Mouse (Mus musculus) embryonic fibroblast, embryonic 13.5 days (primary cell): ENCODE measurements around the gene Fars2.

Source experiments
- CTCF ChIP-seq: IDR thresholded peaks from 2 replicates; pipeline ENCODE4 v1.5.1; 2011; ENCODE audit warnings: mild to moderate bottlenecking, control low read depth, low read length, moderate library complexity, borderline replicate concordance; ENCODE audit not compliant: insufficient read depth
- POLR2A ChIP-seq: IDR thresholded peaks from 2 replicates; pipeline ENCODE4 v1.6.1; 2011; ENCODE audit warnings: low read depth, mild to moderate bottlenecking, control low read depth, low read length, moderate library complexity

DNA sequence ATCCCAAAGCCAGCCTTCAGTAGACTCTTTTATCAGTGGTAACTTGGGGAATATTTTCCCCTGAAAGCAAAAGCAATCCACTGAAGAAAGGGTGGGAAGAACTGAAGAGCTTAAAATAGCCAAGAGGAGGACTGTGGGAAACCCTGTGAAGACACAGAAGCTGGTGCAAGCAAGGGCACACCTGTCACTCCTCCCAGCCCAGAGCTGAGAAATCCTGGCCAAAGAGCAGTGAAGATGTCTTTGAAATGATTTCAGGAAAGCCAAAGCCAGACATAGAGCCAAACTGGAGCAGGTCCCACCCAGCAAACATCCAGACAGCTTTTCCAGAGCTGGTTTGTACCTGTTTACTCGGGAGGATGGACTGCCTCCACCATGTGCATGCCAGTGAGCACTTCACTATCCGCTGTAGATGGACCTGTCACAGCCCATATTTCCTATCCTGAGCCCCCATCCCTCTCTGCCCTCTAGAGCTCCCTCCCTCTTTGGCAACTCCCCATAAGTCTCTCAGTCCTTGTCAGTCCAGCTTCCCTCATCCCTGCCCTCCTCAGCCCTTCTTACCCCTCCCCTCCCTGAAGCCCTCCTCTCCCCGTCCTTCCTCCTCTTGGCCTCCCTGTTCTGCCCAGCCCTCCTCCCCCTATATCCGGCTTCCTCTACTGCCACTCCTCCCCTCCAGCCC lies 327.7 kb downstream of the Fars2 start:
- TF ChIP-seq CTCF (no peak), POLR2A (no peak)
